Mouse (Mus musculus): ENCODE results near the gene Drg2. TPM values are rescaled to one million over a fixed set of nuclear protein-coding genes. Genes with fewer than 3 reads are reported as not detected.

Drg2 gene
- polyA plus RNA-seq (2015; fragmentation: Nextera tagmentation; extraction: Ambion mirVana): 48.6 and 49.1 TPM in 2 replicates

GRCm38 (mm10) chr11:60454080-60454744, at the start of gene Drg2:
Gene Drg2, plus strand, starts transcription at chr11:60454591.
- 4% methylated on average over 27 of the region's 27 CpGs for WGBS
- DNase-seq (ENCODE audit: low spot score): peak; percentile 93
- no peaks in the 10 kb centered on the region for H3K4me1 ChIP-seq (ENCODE audit: insufficient read depth, low read depth, low read length)
- H3K4me3 ChIP-seq (ENCODE audit: low read depth, low read length): peak within 1 kb of the TSS; percentile 59
- peaks cover 10% of the 10 kb centered on the region; the same call in 1 of the 2 replicates for H3K36me3 ChIP-seq (ENCODE audit: insufficient read depth, low read length)
- no peak for TF ChIP-seq EP300 (IDR thresholded peaks at IDR 0.05)
- no peak for TF ChIP-seq CTCF (IDR thresholded peaks at IDR 0.05)
- no peaks in the 10 kb centered on the region for H3K27me3 ChIP-seq (replicated peaks; ENCODE audit: insufficient read depth, low read length)
- ATAC-seq: peak; percentile 96
- no peaks in the 10 kb centered on the region for H3K9me3 ChIP-seq (ENCODE audit: low read length)
- peak within 1 kb of the TSS; percentile 63 for H3K4me2 ChIP-seq (replicated peaks; ENCODE audit: low read depth, low read length)
- H3K9ac ChIP-seq (replicated peaks; ENCODE audit: low read depth): peak within 1 kb of the TSS; percentile 64
- H3K27ac ChIP-seq (ENCODE audit: low read length): peak within 1 kb of the TSS; percentile 80

DNA sequence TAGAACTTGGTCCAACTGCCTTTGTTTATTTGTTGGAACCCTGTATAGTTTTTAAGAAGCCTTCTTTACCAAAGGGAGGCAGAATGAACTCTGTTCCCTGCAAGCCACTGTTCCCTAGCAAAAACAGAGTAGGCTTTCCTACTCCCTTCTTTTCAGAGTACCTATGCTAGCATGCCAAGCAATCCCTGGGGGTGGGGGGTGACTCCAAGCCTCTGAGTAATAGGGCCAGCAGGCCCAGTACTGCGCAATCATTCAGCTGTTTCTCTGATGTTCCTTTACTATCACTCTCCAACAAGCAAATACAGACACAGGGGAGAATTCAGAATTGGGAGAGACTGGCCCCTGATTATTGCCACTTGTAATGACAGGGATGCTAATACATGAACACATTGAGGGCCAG, 47.8 kb upstream of the Drg2 start:
- Histone ChIP-seq H3K4me2 (replicated peaks; ENCODE audit: low read depth, low read length) (no peak overlapping the region), H3K9me3 (ENCODE audit: low read length) (no peaks in the 10 kb centered on the region), H3K36me3 (ENCODE audit: insufficient read depth, low read length) (peaks cover 31% of the 10 kb centered on the region; the same call in 1 of the 2 replicates), H3K4me1 (ENCODE audit: insufficient read depth, low read depth, low read length) (no peaks in the 10 kb centered on the region), H3K9ac (replicated peaks; ENCODE audit: low read depth) (no peak overlapping the region), H3K27ac (ENCODE audit: low read length) (no peak overlapping the region), H3K27me3 (replicated peaks; ENCODE audit: insufficient read depth, low read length) (no peaks in the 10 kb centered on the region), H3K4me3 (ENCODE audit: low read depth, low read length) (no peak overlapping the region)
- ATAC-seq: no peak
- 100% methylated on average over 1 of the region's 1 CpGs for WGBS
- TF ChIP-seq EP300 (IDR thresholded peaks at IDR 0.05) (no peak), CTCF (IDR thresholded peaks at IDR 0.05) (no peak)
- no peak for DNase-seq (ENCODE audit: low spot score)

GRCm38 (mm10) chr11:60412173-60412572, 42.2 kb upstream of the Drg2 start:
- WGBS: 3% methylated on average over 3 of the region's 3 CpGs
- H3K27me3 ChIP-seq (replicated peaks; ENCODE audit: insufficient read depth, low read length): no peaks in the 10 kb centered on the region
- H3K9ac ChIP-seq (replicated peaks; ENCODE audit: low read depth): no peak overlapping the region
- H3K36me3 ChIP-seq (ENCODE audit: insufficient read depth, low read length): peaks cover 4% of the 10 kb centered on the region; the same call in 1 of the 2 replicates
- H3K9me3 ChIP-seq (ENCODE audit: low read length): no peaks in the 10 kb centered on the region
- no peak overlapping the region for H3K27ac ChIP-seq (ENCODE audit: low read length)
- no peak overlapping the region for H3K4me3 ChIP-seq (ENCODE audit: low read depth, low read length)
- TF ChIP-seq EP300 (IDR thresholded peaks at IDR 0.05) (no peak), CTCF (IDR thresholded peaks at IDR 0.05) (peak; percentile 74)
- peak; percentile 87 for DNase-seq (ENCODE audit: low spot score)
- no peaks in the 10 kb centered on the region for H3K4me1 ChIP-seq (ENCODE audit: insufficient read depth, low read depth, low read length)
- H3K4me2 ChIP-seq (replicated peaks; ENCODE audit: low read depth, low read length): no peak overlapping the region
- ATAC-seq: no peak

DNA sequence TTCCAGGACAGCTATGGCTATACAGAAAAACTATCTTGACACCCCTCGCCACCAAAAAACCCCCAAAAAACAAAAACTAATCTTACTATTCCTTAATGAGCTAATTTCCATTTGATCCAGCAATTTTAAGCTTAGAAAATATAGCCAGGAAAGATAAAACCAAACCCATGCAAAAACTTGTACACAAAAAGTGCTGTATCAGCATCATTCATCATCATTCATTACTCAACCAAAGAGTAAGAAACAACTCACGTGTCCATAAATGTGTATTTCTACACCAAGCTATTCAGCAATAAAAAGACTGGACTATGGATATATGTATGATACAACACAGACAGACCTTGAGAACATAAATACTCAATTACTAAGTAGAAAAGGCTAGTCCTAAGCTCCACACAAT, 41.5 kb upstream of the Drg2 start:
- no peak overlapping the region for H3K9ac ChIP-seq (replicated peaks; ENCODE audit: low read depth)
- 0 out of 2 replicates have a peak, but pooled peaks cover 4% of the 10 kb centered on the region for H3K36me3 ChIP-seq (ENCODE audit: insufficient read depth, low read length)
- 88% methylated on average over 2 of the region's 2 CpGs for WGBS
- H3K4me3 ChIP-seq (ENCODE audit: low read depth, low read length): no peak overlapping the region
- no peak for ATAC-seq
- H3K27ac ChIP-seq (ENCODE audit: low read length): no peak overlapping the region
- no peaks in the 10 kb centered on the region for H3K9me3 ChIP-seq (ENCODE audit: low read length)
- no peaks in the 10 kb centered on the region for H3K27me3 ChIP-seq (replicated peaks; ENCODE audit: insufficient read depth, low read length)
- no peak overlapping the region for H3K4me2 ChIP-seq (replicated peaks; ENCODE audit: low read depth, low read length)
- TF ChIP-seq EP300 (IDR thresholded peaks at IDR 0.05) (no peak), CTCF (IDR thresholded peaks at IDR 0.05) (no peak)
- H3K4me1 ChIP-seq (ENCODE audit: insufficient read depth, low read depth, low read length): no peaks in the 10 kb centered on the region
- no peak for DNase-seq (ENCODE audit: low spot score)

DNA sequence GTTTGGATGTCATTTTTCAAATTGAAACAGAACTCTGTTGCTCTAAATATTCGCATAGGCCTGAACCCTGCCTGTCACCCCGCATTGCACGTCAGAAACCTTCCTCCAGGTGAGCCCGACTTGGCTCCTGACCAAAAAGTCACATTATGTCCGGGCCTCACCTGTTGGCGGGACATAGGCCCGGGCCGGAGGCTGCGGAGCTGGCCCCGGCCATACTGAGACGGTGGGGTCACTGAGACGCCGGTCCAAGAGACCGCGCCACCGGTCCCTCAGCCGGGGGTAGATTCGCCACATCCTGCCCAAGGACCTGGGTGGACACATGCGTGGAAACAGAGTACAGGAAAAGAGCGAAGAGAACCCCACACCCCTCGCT, 37.8 kb upstream of the Drg2 start:
- Histone ChIP-seq H3K27ac (ENCODE audit: low read length) (peak overlapping the region; percentile 81), H3K27me3 (replicated peaks; ENCODE audit: insufficient read depth, low read length) (no peaks in the 10 kb centered on the region), H3K4me1 (ENCODE audit: insufficient read depth, low read depth, low read length) (peaks cover 9% of the 10 kb centered on the region; the same call in 1 of the 2 replicates), H3K9me3 (ENCODE audit: low read length) (no peaks in the 10 kb centered on the region), H3K4me2 (replicated peaks; ENCODE audit: low read depth, low read length) (peak overlapping the region; percentile 75), H3K36me3 (ENCODE audit: insufficient read depth, low read length) (no peaks in the 10 kb centered on the region), H3K4me3 (ENCODE audit: low read depth, low read length) (peak overlapping the region; percentile 87), H3K9ac (replicated peaks; ENCODE audit: low read depth) (peak overlapping the region; percentile 63)
- no peak for TF ChIP-seq EP300 (IDR thresholded peaks at IDR 0.05)
- no peak for TF ChIP-seq CTCF (IDR thresholded peaks at IDR 0.05)
- WGBS: under 1% methylated on average over 21 of the region's 21 CpGs
- DNase-seq (ENCODE audit: low spot score): peak; percentile 71
- ATAC-seq: peak; percentile 41

- TF ChIP-seq CTCF (IDR thresholded peaks at IDR 0.05): no peak
- TF ChIP-seq EP300 (IDR thresholded peaks at IDR 0.05): no peak
- under 1% methylated on average over 41 of the region's 81 CpGs for WGBS
- H3K36me3 ChIP-seq (ENCODE audit: insufficient read depth, low read length): no peaks in the 10 kb centered on the region
- peak within 1 kb of the TSS; percentile 81 for H3K27ac ChIP-seq (ENCODE audit: low read length)
- H3K4me1 ChIP-seq (ENCODE audit: insufficient read depth, low read depth, low read length): peaks cover 9% of the 10 kb centered on the region; the same call in 1 of the 2 replicates
- peak within 1 kb of the TSS; percentile 87 for H3K4me3 ChIP-seq (ENCODE audit: low read depth, low read length)
- peak; percentile 97 for ATAC-seq
- peak within 1 kb of the TSS; percentile 72 for H3K9ac ChIP-seq (replicated peaks; ENCODE audit: low read depth)
- H3K9me3 ChIP-seq (ENCODE audit: low read length): no peaks in the 10 kb centered on the region
- H3K4me2 ChIP-seq (replicated peaks; ENCODE audit: low read depth, low read length): peak within 1 kb of the TSS; percentile 91
- H3K27me3 ChIP-seq (replicated peaks; ENCODE audit: insufficient read depth, low read length): no peaks in the 10 kb centered on the region
- peak; percentile 99 for DNase-seq (ENCODE audit: low spot score)
Measured at GRCm38 (mm10) chr11:60416963-60417716, 37.3 kb upstream of the Drg2 start, which contains the start of gene Gid4. Gene Gid4, plus strand, starts transcription at chr11:60417145.
